Mouse (Mus musculus): ENCODE data around the gene Olfr750.

Gene Olfr750

DNA sequence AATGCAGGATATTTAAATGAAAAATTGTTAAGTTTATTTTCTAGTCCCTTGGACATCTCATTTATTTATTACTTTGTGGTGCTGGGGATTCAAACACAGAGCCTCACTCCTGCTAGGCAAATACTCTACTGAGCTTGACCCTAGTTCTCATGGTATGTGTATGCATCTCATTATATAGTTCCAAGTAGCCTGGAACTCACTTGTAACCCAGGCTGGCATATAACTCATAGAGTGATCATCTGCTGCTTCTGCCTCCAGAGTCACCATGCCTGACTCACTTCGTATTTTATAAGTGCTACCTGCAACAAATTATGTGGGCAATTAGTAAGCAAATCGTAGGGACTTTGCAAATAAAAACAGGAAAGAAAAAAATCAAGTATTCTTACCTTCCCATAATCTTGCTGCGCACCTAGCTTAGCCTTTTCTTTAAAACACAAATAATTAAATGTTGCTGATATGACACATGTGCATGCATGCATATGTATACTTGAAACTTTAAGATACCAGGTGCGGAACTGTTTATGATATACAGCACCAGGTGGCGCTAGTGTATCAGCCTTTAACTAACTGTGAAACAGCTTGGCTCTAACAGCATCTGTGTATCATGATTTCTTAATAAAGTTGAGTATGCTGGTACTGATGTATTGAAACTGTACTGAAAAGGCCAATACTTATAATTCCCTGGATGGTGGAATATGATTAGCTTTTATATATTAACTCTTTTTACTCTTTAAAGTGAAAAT, 47.7 kb downstream of the Olfr750 start:
- peak; percentile 5 to 31 for DNase-seq

DNA sequence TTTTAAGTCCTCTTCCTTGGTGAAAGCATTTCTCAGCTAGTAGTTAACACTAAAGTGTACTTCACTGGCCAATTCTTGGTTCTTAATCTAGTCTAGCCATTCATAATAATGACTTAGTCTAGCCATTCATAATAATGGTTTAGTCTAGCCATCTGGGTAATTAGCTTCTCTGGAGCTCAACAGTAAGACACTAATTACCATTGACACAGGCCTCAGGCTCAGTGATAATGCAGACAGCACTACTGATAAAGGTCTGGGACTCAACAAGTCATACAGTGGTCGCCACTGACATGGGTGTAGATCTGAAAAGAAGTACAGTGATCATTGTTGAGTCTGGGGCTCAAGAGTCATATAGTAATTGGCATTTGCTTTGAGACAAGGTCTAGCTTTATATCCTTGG, 49.4 kb downstream of the Olfr750 start:
- DNase-seq, result no peak

DNA sequence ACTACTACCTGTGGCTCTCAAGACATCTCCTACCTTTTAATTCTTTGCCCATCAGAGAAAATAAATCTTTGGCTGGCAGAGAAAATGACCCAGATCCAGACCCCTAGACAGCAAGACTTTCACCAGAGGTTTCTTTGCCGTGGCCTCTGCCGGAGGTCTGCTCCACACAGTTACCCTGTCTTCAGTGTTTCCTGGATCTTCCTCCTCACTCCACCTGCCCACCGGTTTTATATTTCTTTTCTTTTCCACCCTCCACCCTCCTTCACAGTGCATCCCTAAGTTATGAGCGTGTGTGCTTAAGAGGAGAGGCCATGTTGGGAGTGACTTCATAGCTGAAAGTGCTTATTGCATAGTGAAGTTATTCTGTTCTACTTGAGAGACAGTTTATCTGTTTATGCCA, 50.8 kb downstream of the Olfr750 start:
- no peak for DNase-seq

DNA sequence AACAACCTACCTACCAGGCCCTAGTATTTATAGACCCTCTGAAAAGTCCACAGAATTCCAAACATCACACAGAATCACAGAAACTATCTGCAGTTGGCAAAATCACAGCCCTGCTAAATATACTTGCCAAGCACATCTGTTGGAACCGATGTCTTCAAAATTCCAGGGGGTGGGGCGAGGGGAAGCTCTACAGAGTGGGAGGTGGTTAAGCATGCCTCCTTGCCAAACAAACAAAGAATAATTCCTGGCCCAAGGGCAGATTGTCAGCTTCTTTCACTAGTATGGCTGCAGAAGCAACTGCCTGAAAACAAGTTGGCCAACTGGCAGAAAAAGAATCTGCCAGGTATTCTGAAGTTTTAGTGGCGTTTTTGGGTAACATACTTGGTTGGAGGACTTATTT, 57.0 kb downstream of the Olfr750 start:
- DNase-seq, result no peak
